Mouse (Mus musculus) midbrain, postnatal 0 days (tissue): Measurements from ENCODE around the gene Rabep2. TPM values are rescaled to one million over a fixed set of nuclear protein-coding genes. Genes with fewer than 3 reads are reported as not detected.

ENCODE experiments used
- ATAC-seq: fragments of 200-750 bp; cut with Nextera tagmentation; 2 replicates; pipeline ENCODE4 v1.8.0; 2017; ENCODE audit warnings: moderate number of reproducible peaks, mild to moderate bottlenecking, moderate TSS enrichment, moderate library complexity; ENCODE audit not compliant: low FRiP score
- DNase-seq: peaks from one replicate; pipeline ENCODE4 v3.0.0-alpha.2; 2015; ENCODE audit warnings: low spot score
- H3K27ac ChIP-seq: fragments of 300-500 bp; sonication (generic); 2 replicates; pipeline ENCODE4 v1.5.1; 2014; ENCODE audit warnings: low read depth, mild to moderate bottlenecking, low read length, mixed read lengths
- H3K27me3 ChIP-seq: fragments of 300-500 bp; sonication (generic); 2 replicates; pipeline ENCODE4 v1.6.1; 2014; ENCODE audit warnings: low read length, control low read depth, mixed read lengths; ENCODE audit not compliant: insufficient read depth
- H3K36me3 ChIP-seq: fragments of 300-500 bp; sonication (generic); 2 replicates; pipeline ENCODE4 v1.6.1; 2014; ENCODE audit warnings: low read length, control low read depth, mixed read lengths; ENCODE audit not compliant: insufficient read depth
- H3K4me1 ChIP-seq: fragments of 300-500 bp; sonication (generic); 2 replicates; pipeline ENCODE4 v1.6.1; 2014; ENCODE audit warnings: mild to moderate bottlenecking, control low read depth, antibody characterized with exemption, low read length, mixed read lengths; ENCODE audit not compliant: insufficient read depth
- H3K4me2 ChIP-seq: fragments of 300-500 bp; sonication (generic); 2 replicates; pipeline ENCODE4 v1.6.1; 2014; ENCODE audit warnings: low read depth, mild to moderate bottlenecking, low read length, mixed read lengths; ENCODE audit not compliant: poor library complexity, severe bottlenecking
- H3K4me3 ChIP-seq: fragments of 300-500 bp; sonication (generic); 2 replicates; pipeline ENCODE4 v1.5.1; 2014; ENCODE audit warnings: low read depth, mild to moderate bottlenecking, low read length, moderate library complexity
- H3K9ac ChIP-seq: fragments of 300-500 bp; sonication (generic); replicated peaks from 2 replicates; pipeline ENCODE4 v1.6.1; 2014; ENCODE audit warnings: mild to moderate bottlenecking, low read length, moderate library complexity, mixed read lengths; ENCODE audit not compliant: poor library complexity, severe bottlenecking
- H3K9me3 ChIP-seq: fragments of 300-500 bp; sonication (generic); 2 replicates; pipeline ENCODE4 v1.6.1; 2016; ENCODE audit warnings: low read length, control low read depth
- CTCF ChIP-seq: IDR thresholded peaks from 2 replicates; pipeline ENCODE4 v1.5.1; 2016; ENCODE audit warnings: antibody characterized with exemption, mild to moderate bottlenecking
- WGBS: fragments of 180-500 bp; shearing (Covaris S2); extraction: QIAGEN DNeasy Blood & Tissue Kit; methylation state at CpG from one replicate; pipeline ENCODE4 v1.1.7; 2014; 5-methylcytosine and 5-hydroxymethylcytosine counted together
- polyA plus RNA-seq: library from polyadenylated mRNA; unstranded; fragments of >200 nt; fragmentation: Nextera tagmentation; extraction: Ambion mirVana; gene quantifications from 2 replicates; pipeline ENCODE4 v1.2.1, GENCODE M21; 2015
- total RNA-seq: library from RNA; depleted of rRNA; stranded (reverse); fragments of >200 nt; gene quantifications from 2 replicates; pipeline ENCODE4 v1.2.3, GENCODE M21; 2014; rRNA removed

The Rabep2 gene
- total and polyA plus RNA-seq, 2 experiments from 2014 or later: 18.5 to 21.0 TPM

DNA sequence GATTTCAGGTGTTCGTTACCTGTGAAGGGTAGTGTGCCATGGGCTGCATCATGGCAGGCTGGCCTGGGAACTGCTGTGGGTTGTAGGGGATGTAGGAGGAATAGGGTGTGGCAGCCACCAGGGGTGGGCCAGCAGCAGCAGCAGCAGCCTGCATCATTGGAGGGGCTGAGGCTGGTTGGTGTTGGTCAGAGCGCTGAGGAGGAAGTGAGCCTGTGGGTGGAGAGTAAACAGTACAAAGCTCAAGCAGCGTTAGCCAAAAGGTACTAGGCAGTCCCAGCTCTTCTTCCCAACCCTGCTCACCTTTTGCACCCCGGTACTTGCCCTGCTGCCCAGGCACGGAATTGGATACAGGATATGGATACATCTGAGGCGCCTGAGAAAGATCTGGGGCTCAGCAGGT lies 65.6 kb downstream of the Rabep2 start:
- DNase-seq (no peak), ATAC-seq (no peak)
- H3K4me3 ChIP-seq: no peak overlapping the region
- 93% methylated on average over 6 of the region's 6 CpGs for WGBS
- H3K9ac ChIP-seq: no peak overlapping the region
- H3K36me3 ChIP-seq: peaks cover 77% of the 10 kb centered on the region
- H3K4me1 ChIP-seq: no peaks in the 10 kb centered on the region
- no peak overlapping the region for H3K4me2 ChIP-seq
- no peak overlapping the region for H3K27ac ChIP-seq
- H3K27me3 ChIP-seq: no peaks in the 10 kb centered on the region
- no peaks in the 10 kb centered on the region for H3K9me3 ChIP-seq
- no peak for TF ChIP-seq CTCF

DNA sequence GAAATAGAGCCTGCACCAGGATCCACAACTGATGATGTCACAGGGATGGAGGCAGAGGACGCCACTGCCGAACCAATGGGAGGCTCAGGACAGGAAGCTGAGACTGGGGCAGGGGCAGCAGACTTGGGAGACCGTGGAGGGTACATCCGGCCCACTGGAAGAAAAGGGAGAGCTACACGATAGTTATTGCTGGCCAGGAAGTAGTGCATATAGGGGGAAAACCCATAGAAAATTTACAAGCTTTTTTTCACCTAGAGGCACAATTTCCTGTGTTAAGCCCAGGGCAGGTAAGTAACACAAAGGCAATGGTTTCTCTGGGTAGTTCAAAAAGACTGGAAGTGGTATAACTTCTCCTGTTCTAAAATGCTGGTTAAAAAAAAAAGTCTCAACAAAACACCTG lies 67.9 kb downstream of the Rabep2 start:
- no peak for DNase-seq
- H3K36me3 ChIP-seq: peaks cover 88% of the 10 kb centered on the region
- H3K4me3 ChIP-seq: no peak overlapping the region
- H3K27me3 ChIP-seq: no peaks in the 10 kb centered on the region
- H3K4me2 ChIP-seq: no peak overlapping the region
- 97% methylated on average over 5 of the region's 5 CpGs for WGBS
- no peak overlapping the region for H3K9ac ChIP-seq
- no peak overlapping the region for H3K27ac ChIP-seq
- no peak for TF ChIP-seq CTCF
- ATAC-seq: no peak
- H3K9me3 ChIP-seq: no peaks in the 10 kb centered on the region
- no peaks in the 10 kb centered on the region for H3K4me1 ChIP-seq

DNA sequence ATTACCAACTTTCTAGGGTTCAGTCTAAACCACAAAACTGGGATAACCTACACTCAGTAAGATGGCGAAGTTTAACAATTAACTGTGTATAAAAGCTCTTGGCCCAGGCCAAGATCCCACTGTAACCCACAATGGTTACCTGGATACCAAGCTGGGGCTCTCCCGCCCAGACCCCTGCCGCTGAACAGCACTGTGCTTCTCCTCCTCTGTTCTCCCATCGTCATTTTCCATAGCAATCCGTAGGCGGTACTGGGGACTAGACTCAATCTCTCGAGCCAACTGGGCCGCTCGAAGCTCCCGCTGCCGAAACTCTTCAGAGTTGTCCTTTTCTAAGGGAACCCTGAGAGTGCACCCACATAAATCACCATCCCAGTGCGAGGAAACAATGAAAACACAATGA lies 69.4 kb downstream of the Rabep2 start:
- H3K27me3 ChIP-seq: no peaks in the 10 kb centered on the region
- no peaks in the 10 kb centered on the region for H3K4me1 ChIP-seq
- TF ChIP-seq CTCF: no peak
- no peak overlapping the region for H3K4me3 ChIP-seq
- ATAC-seq (no peak), DNase-seq (no peak)
- H3K9ac ChIP-seq: no peak overlapping the region
- H3K36me3 ChIP-seq: peaks cover 75% of the 10 kb centered on the region
- H3K4me2 ChIP-seq: no peak overlapping the region
- no peak overlapping the region for H3K27ac ChIP-seq
- WGBS: 83% methylated on average over 12 of the region's 12 CpGs
- H3K9me3 ChIP-seq: no peaks in the 10 kb centered on the region

Other genes starting within 250 kb of the Rabep2 start
- gene Xpo6, start 228.3 kb upstream of the Rabep2 start, total RNA-seq: 117 and 157 TPM in 2 replicates
- 45.1 and 46.9 TPM in 2 replicates for gene Xpo6, start 228.3 kb upstream of the Rabep2 start, polyA plus RNA-seq
- 535 and 557 TPM in 2 replicates for gene Sbk1, start 156.1 kb upstream of the Rabep2 start, total RNA-seq
- gene Sbk1, start 156.1 kb upstream of the Rabep2 start, polyA plus RNA-seq: 183 and 184 TPM in 2 replicates
- gene Lat, start 59.2 kb upstream of the Rabep2 start, total RNA-seq: 0.42 TPM in 1 of 2 replicates, not detected in the other
- gene Lat, start 59.2 kb upstream of the Rabep2 start, polyA plus RNA-seq: 0.39 and 0.69 TPM in 2 replicates
- 97.1 and 119 TPM in 2 replicates for gene Spns1, start 51.3 kb upstream of the Rabep2 start, total RNA-seq
- gene Spns1, start 51.3 kb upstream of the Rabep2 start, polyA plus RNA-seq: 88.9 and 89.5 TPM in 2 replicates
- gene Nfatc2ip, start 32.0 kb upstream of the Rabep2 start, total RNA-seq: 6.0 and 6.7 TPM in 2 replicates
- gene Nfatc2ip, start 32.0 kb upstream of the Rabep2 start, polyA plus RNA-seq: 2.3 and 2.4 TPM in 2 replicates
- not detected in 2 replicates for gene Cd19, start 13.9 kb upstream of the Rabep2 start, total RNA-seq
- gene Cd19, start 13.9 kb upstream of the Rabep2 start, polyA plus RNA-seq: 0.23 TPM in 1 of 2 replicates, not detected in the other
- gene Atp2a1, start 34.3 kb downstream of the Rabep2 start, total RNA-seq: 0.14 and 0.33 TPM in 2 replicates
- gene Atp2a1, start 34.3 kb downstream of the Rabep2 start, polyA plus RNA-seq: 0.35 and 0.56 TPM in 2 replicates
- gene Sh2b1, start 46.7 kb downstream of the Rabep2 start, total RNA-seq: 41.3 and 46.8 TPM in 2 replicates
- gene Sh2b1, start 46.7 kb downstream of the Rabep2 start, polyA plus RNA-seq: 63.9 and 64.9 TPM in 2 replicates
- gene Tufm, start 58.6 kb downstream of the Rabep2 start, total RNA-seq: 68.6 and 86.2 TPM in 2 replicates
- gene Tufm, start 58.6 kb downstream of the Rabep2 start, polyA plus RNA-seq: 101 and 106 TPM in 2 replicates
- 80.5 and 84.0 TPM in 2 replicates for gene Atxn2l, start 74.7 kb downstream of the Rabep2 start, total RNA-seq
- 52.1 and 65.4 TPM in 2 replicates for gene Atxn2l, start 74.7 kb downstream of the Rabep2 start, polyA plus RNA-seq
- 111 and 123 TPM in 2 replicates for gene Eif3c, start 137.7 kb downstream of the Rabep2 start, total RNA-seq
- 179 and 213 TPM in 2 replicates for gene Eif3c, start 137.7 kb downstream of the Rabep2 start, polyA plus RNA-seq
- gene Apobr, start 156.2 kb downstream of the Rabep2 start, total RNA-seq: 0.38 TPM in 1 of 2 replicates, not detected in the other
- gene Apobr, start 156.2 kb downstream of the Rabep2 start, polyA plus RNA-seq: 0.58 and 0.82 TPM in 2 replicates
- gene Cln3, start 157.1 kb downstream of the Rabep2 start, total RNA-seq: 32.1 and 38.9 TPM in 2 replicates
- 23.9 and 31.2 TPM in 2 replicates for gene Cln3, start 157.1 kb downstream of the Rabep2 start, polyA plus RNA-seq
- not detected in 2 replicates for gene Il27, start 166.2 kb downstream of the Rabep2 start, total RNA-seq
- not detected in 2 replicates for gene Il27, start 166.2 kb downstream of the Rabep2 start, polyA plus RNA-seq
- gene Nupr1, start 202.1 kb downstream of the Rabep2 start, total RNA-seq: 5.7 and 9.9 TPM in 2 replicates
- 16.9 and 21.4 TPM in 2 replicates for gene Nupr1, start 202.1 kb downstream of the Rabep2 start, polyA plus RNA-seq
- gene Sgf29, start 220.6 kb downstream of the Rabep2 start, total RNA-seq: 44.4 and 46.6 TPM in 2 replicates
- 48.0 and 56.0 TPM in 2 replicates for gene Sgf29, start 220.6 kb downstream of the Rabep2 start, polyA plus RNA-seq
- 18.4 and 21.1 TPM in 2 replicates for gene Sult1a1, start 247.7 kb downstream of the Rabep2 start, total RNA-seq
- 17.5 and 18.8 TPM in 2 replicates for gene Sult1a1, start 247.7 kb downstream of the Rabep2 start, polyA plus RNA-seq